Comparison of ENCODE assay signal across 8 mouse cellular contexts in the genomic region with DNA sequence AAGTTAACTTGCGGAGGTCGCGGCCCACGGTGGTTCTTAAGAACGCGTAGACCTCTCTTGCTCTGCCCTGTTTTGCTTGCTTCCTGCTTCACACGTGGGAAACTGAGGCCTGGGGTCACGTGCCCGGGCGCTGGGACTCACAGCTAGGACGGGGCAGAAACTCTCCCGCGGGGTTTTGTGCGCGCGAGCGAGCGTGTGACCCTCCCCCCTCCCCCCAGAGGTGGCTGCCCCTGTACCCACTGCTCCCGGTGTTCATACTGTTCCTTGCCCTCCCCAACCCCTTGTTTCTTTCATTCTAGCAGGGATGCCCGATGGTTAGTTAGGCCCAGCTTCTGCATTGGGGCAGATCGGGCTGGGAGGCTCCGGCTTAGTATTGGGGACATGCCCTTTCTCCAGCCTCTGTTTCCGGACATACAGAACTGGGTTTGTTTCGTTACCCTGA. TPM values are rescaled to one million over a fixed set of nuclear protein-coding genes. Genes with fewer than 3 reads are reported as not detected.
DNase-seq lines count a peak whose midpoint lies in the region; ATAC-seq lines count a peak whose summit lies in the region.

No protein-coding gene starts in this region.

- H3K27me3 ChIP-seq in heart, embryonic 13.5 days (replicated peaks) = no peaks in the 10 kb centered on the region
- H3K27me3 ChIP-seq in hindbrain, embryonic 11.5 days (ENCODE audit: control insufficient read depth, insufficient read depth, low read length) = 0 out of 2 replicates have a peak, but pooled peaks cover 2% of the 10 kb centered on the region
- H3K27me3 ChIP-seq in midbrain, embryonic 10.5 days (ENCODE audit: low read depth, poor library complexity, severe bottlenecking) = peaks cover 12% of the 10 kb centered on the region

- no peaks in the 10 kb centered on the region for H3K9me3 ChIP-seq in heart, embryonic 13.5 days
- H3K9me3 ChIP-seq in hindbrain, embryonic 11.5 days (ENCODE audit: control insufficient read depth, low read length) = no peaks in the 10 kb centered on the region
- H3K9me3 ChIP-seq in midbrain, embryonic 10.5 days (replicated peaks) = no peaks in the 10 kb centered on the region

- peaks cover 54% of the 10 kb centered on the region for H3K4me1 ChIP-seq in heart, embryonic 13.5 days
- no peaks in the 10 kb centered on the region; the same call in 1 of the 2 replicates for H3K4me1 ChIP-seq in hindbrain, embryonic 11.5 days (replicated peaks; ENCODE audit: control insufficient read depth, insufficient read depth, low read length)
- peaks cover 92% of the 10 kb centered on the region for H3K4me1 ChIP-seq in midbrain, embryonic 10.5 days

- H3K4me3 ChIP-seq in heart, embryonic 13.5 days = peak overlapping the region; percentile 86
- peak overlapping the region; percentile 65 for H3K4me3 ChIP-seq in hindbrain, embryonic 11.5 days (ENCODE audit: low read depth, low read length)
- H3K4me3 ChIP-seq in midbrain, embryonic 10.5 days = peak overlapping the region; percentile 87

- under 1% methylated on average over 24 of the region's 24 CpGs for WGBS in heart, embryonic 13.5 days
- 1% methylated on average over 24 of the region's 24 CpGs for WGBS in hindbrain, embryonic 11.5 days
- under 1% methylated on average over 24 of the region's 24 CpGs for WGBS in midbrain, embryonic 10.5 days

- DNase-seq in heart, adult 11 months = no peak
- DNase-seq in ZHBTc4 (ENCODE audit: low read depth, low spot score) = peak; percentile 74
- DNase-seq in hindbrain, embryonic 11.5 days (ENCODE audit: low spot score) = peak; percentile 65
- DNase-seq in midbrain, embryonic 10.5 days (ENCODE audit: low spot score) = no peak
- DNase-seq in frontal cortex, postnatal 14 days (ENCODE audit: low spot score in 2 of 2) = no peak
- no peak for DNase-seq in ovary, postnatal 14 days (ENCODE audit: low spot score)
- no peak for DNase-seq in right cerebral cortex, postnatal 14 days

- no peak for ATAC-seq in heart, embryonic 13.5 days (ENCODE audit: extremely low read depth, insufficient number of reproducible peaks, low FRiP score, low TSS enrichment)
- peak; percentile 62; the same call in 1 of the 2 replicates for ATAC-seq in hindbrain, embryonic 11.5 days (ENCODE audit: low FRiP score)

- no peaks in the 10 kb centered on the region for H3K36me3 ChIP-seq in heart, embryonic 13.5 days
- no peaks in the 10 kb centered on the region for H3K36me3 ChIP-seq in hindbrain, embryonic 11.5 days (ENCODE audit: control insufficient read depth, insufficient read depth, low read length)
- no peaks in the 10 kb centered on the region for H3K36me3 ChIP-seq in midbrain, embryonic 10.5 days

- peak overlapping the region; percentile 80 for H3K4me2 ChIP-seq in heart, embryonic 13.5 days
- H3K4me2 ChIP-seq in hindbrain, embryonic 11.5 days (replicated peaks; ENCODE audit: low read depth, low read length) = peak overlapping the region; percentile 59

- peak overlapping the region; percentile 94 for H3K9ac ChIP-seq in heart, embryonic 13.5 days
- peak overlapping the region; percentile 65 for H3K9ac ChIP-seq in hindbrain, embryonic 11.5 days (ENCODE audit: low read depth, low read length)

- peak overlapping the region; percentile 75 for H3K27ac ChIP-seq in heart, embryonic 13.5 days (replicated peaks)
- 0 out of 2 replicates have a peak overlapping the region, but pooled peaks have one; percentile 36 for H3K27ac ChIP-seq in hindbrain, embryonic 11.5 days (ENCODE audit: low read depth, low read length)
- peak overlapping the region; percentile 89 for H3K27ac ChIP-seq in midbrain, embryonic 10.5 days (replicated peaks)

RNA-seq across cellular contexts. Expression of a gene that starts 0.4 kb away (rescaled TPM):
- 36.8 and 37.5 TPM in 2 replicates for polyA plus RNA-seq in heart, embryonic 13.5 days (2015; fragmentation: Nextera tagmentation; extraction: Ambion mirVana)
- polyA plus RNA-seq in hindbrain, embryonic 11.5 days (2014; fragmentation: Nextera tagmentation; extraction: Ambion mirVana) = 27.0 and 32.3 TPM in 2 replicates
- polyA plus RNA-seq in midbrain, embryonic 10.5 days (2016; fragmentation: Nextera tagmentation; extraction: Ambion mirVana) = 35.9 and 37.0 TPM in 2 replicates

RNA-seq across cellular contexts. Expression of a gene that starts 21.3 kb away (rescaled TPM):
- polyA plus RNA-seq in heart, embryonic 13.5 days (2015; fragmentation: Nextera tagmentation; extraction: Ambion mirVana) = 1.2 and 2.2 TPM in 2 replicates
- 0.59 and 0.88 TPM in 2 replicates for polyA plus RNA-seq in hindbrain, embryonic 11.5 days (2014; fragmentation: Nextera tagmentation; extraction: Ambion mirVana)
- polyA plus RNA-seq in midbrain, embryonic 10.5 days (2016; fragmentation: Nextera tagmentation; extraction: Ambion mirVana) = 0.41 and 0.91 TPM in 2 replicates

RNA-seq across cellular contexts. Expression of a gene that starts 24.6 kb away (rescaled TPM):
- 1.6 and 1.9 TPM in 2 replicates for polyA plus RNA-seq in heart, embryonic 13.5 days (2015; fragmentation: Nextera tagmentation; extraction: Ambion mirVana)
- polyA plus RNA-seq in hindbrain, embryonic 11.5 days (2014; fragmentation: Nextera tagmentation; extraction: Ambion mirVana) = 1.4 and 1.9 TPM in 2 replicates
- polyA plus RNA-seq in midbrain, embryonic 10.5 days (2016; fragmentation: Nextera tagmentation; extraction: Ambion mirVana) = 0.43 and 1.4 TPM in 2 replicates

RNA-seq across cellular contexts. Expression of a gene that starts 49.2 kb away (rescaled TPM):
- polyA plus RNA-seq in heart, embryonic 13.5 days (2015; fragmentation: Nextera tagmentation; extraction: Ambion mirVana) = 17.8 and 19.4 TPM in 2 replicates
- polyA plus RNA-seq in hindbrain, embryonic 11.5 days (2014; fragmentation: Nextera tagmentation; extraction: Ambion mirVana) = 17.6 and 22.8 TPM in 2 replicates
- 43.0 and 47.6 TPM in 2 replicates for polyA plus RNA-seq in midbrain, embryonic 10.5 days (2016; fragmentation: Nextera tagmentation; extraction: Ambion mirVana)

Comparison
In these comparisons a context has a peak if more than half of its experiments do, and no peak if none do; other contexts are left out.
1. H3K27ac ChIP-seq: peak in every context shown above with its lines; median percentile 89 in midbrain, embryonic 10.5 days; 75 in heart, embryonic 13.5 days; 36 in hindbrain, embryonic 11.5 days.
2. DNase-seq: peak in ZHBTc4 (single experiment) and hindbrain, embryonic 11.5 days (single experiment); none in heart, adult 11 months (single experiment), midbrain, embryonic 10.5 days (single experiment), frontal cortex, postnatal 14 days (0 of 2), ovary, postnatal 14 days (single experiment) and right cerebral cortex, postnatal 14 days (single experiment).
3. Peak in every context shown above with its lines, with median percentiles within 50 percentile points of each other: H3K4me3 ChIP-seq.